Comparison of ENCODE assay signal across 9 mouse cellular contexts in genomic region chr15:91046506-91046905, GRCm38 (mm10). TPM values are rescaled to one million over a fixed set of nuclear protein-coding genes. Genes with fewer than 3 reads are reported as not detected.
DNase-seq lines count a peak whose midpoint lies in the region; ATAC-seq lines count a peak whose summit lies in the region.
"Had no signal": no experiment of that assay in that cellular context is flagged by ENCODE, and none has a peak within 500 bp of the region (broad histone marks: within the 10 kb centered on the region; RNA-seq: fewer than 3 reads in every experiment).

No protein-coding gene starts in this region.

- no peaks in the 10 kb centered on the region for H3K9me3 ChIP-seq in hindbrain, embryonic 14.5 days (ENCODE audit: control insufficient read depth, low read length)
- no peaks in the 10 kb centered on the region for H3K9me3 ChIP-seq in stomach, embryonic 16.5 days (replicated peaks; ENCODE audit: control insufficient read depth, low read length)

- H3K4me1 ChIP-seq in hindbrain, embryonic 14.5 days (replicated peaks; ENCODE audit: control insufficient read depth, insufficient read depth, low read length), result peaks cover 32% of the 10 kb centered on the region
- H3K4me1 ChIP-seq in stomach, embryonic 16.5 days (ENCODE audit: control insufficient read depth, insufficient read depth, low read length), result 0 out of 2 replicates have a peak, but pooled peaks cover 3% of the 10 kb centered on the region

- H3K27me3 ChIP-seq in hindbrain, embryonic 14.5 days (ENCODE audit: control insufficient read depth, insufficient read depth, low read length), result no peaks in the 10 kb centered on the region
- H3K27me3 ChIP-seq in stomach, embryonic 16.5 days (ENCODE audit: control insufficient read depth, insufficient read depth, low read length), result no peaks in the 10 kb centered on the region

- WGBS in hindbrain, embryonic 14.5 days, result 63% methylated on average over 8 of the region's 8 CpGs
- WGBS in stomach, embryonic 16.5 days, result 60% methylated on average over 8 of the region's 8 CpGs

- no peak for ATAC-seq in hindbrain, embryonic 14.5 days (ENCODE audit: low FRiP score)
- ATAC-seq in stomach, embryonic 16.5 days (ENCODE audit: insufficient read depth, low FRiP score), result peak; percentile 59; the same call in 1 of the 2 replicates
- no peak for ATAC-seq in frontal cortex, adult (ENCODE audit: low TSS enrichment)
- no peak for ATAC-seq in megakaryocyte progenitor cell, adult 5-6 weeks (replicated peaks; ENCODE audit: poor library complexity)

- no peak overlapping the region for H3K4me3 ChIP-seq in hindbrain, embryonic 14.5 days (replicated peaks; ENCODE audit: low read length)
- H3K4me3 ChIP-seq in stomach, embryonic 16.5 days (replicated peaks; ENCODE audit: low read length), result no peak overlapping the region

- intact Hi-C loops in left cerebral cortex, postnatal 4 days (cut with DNase I), result no loop called here

- H3K27ac ChIP-seq in hindbrain, embryonic 14.5 days, result no peak overlapping the region
- H3K27ac ChIP-seq in stomach, embryonic 16.5 days (ENCODE audit: low read length), result no peak overlapping the region
- H3K27ac ChIP-seq: macrophage had no signal

- H3K9ac ChIP-seq in hindbrain, embryonic 14.5 days, result no peak overlapping the region
- H3K9ac ChIP-seq in stomach, embryonic 16.5 days (ENCODE audit: low read length), result no peak overlapping the region

- no peaks in the 10 kb centered on the region for H3K36me3 ChIP-seq in hindbrain, embryonic 14.5 days (replicated peaks; ENCODE audit: control insufficient read depth, insufficient read depth)
- H3K36me3 ChIP-seq in stomach, embryonic 16.5 days (ENCODE audit: control insufficient read depth, insufficient read depth, low read length), result no peaks in the 10 kb centered on the region
- H3K36me3 ChIP-seq: G1E had no signal

- peak; percentile 39 for DNase-seq in left cerebral cortex, postnatal 4 days
- DNase-seq in left cerebral cortex, adult 9 months (ENCODE audit: low spot score in 2 of 2), result no peak
- DNase-seq in hindbrain, embryonic 14.5 days (ENCODE audit: low spot score), result no peak
- DNase-seq in lung, adult 18-20 months, result peak; percentile 54 to 65

- peak overlapping the region; percentile 56 for H3K4me2 ChIP-seq in hindbrain, embryonic 14.5 days (replicated peaks)
- no peak overlapping the region for H3K4me2 ChIP-seq in stomach, embryonic 16.5 days (ENCODE audit: low read depth, low read length)

RNA-seq across cellular contexts. Expression of gene Kif21a, which starts 3.2 kb away (rescaled TPM):
- total RNA-seq in left cerebral cortex, postnatal 4 days (2021), result 10 to 100 TPM; 69.9 to 70.0 TPM
- 50.6 and 50.8 TPM in 2 replicates for polyA plus RNA-seq in hindbrain, embryonic 14.5 days (2014; fragmentation: Nextera tagmentation; extraction: Ambion mirVana)
- 20.8 and 24.8 TPM in 2 replicates for polyA plus RNA-seq in stomach, embryonic 16.5 days (2015; fragmentation: Nextera tagmentation; extraction: Ambion mirVana)
- 0.10 and 0.17 TPM in 2 replicates for total RNA-seq in megakaryocyte progenitor cell, adult 5-6 weeks (2015)
- total RNA-seq in megakaryocyte progenitor cell, adult 5-6 weeks (2017), result 1.1 and 1.8 TPM in 2 replicates
- total RNA-seq: G1E had no signal
- polyA plus RNA-seq: G1E, macrophage had no signal

Comparison
In these comparisons a context has a peak if more than half of its experiments do, and no peak if none do; other contexts are left out.
1. DNase-seq: peak in left cerebral cortex, postnatal 4 days (single experiment) and lung, adult 18-20 months (2 of 2); none in left cerebral cortex, adult 9 months (0 of 2) and hindbrain, embryonic 14.5 days (single experiment).
2. RNA of gene Kif21a, which starts 3.2 kb away (total RNA-seq): 69.9 to 70.0 TPM in left cerebral cortex, postnatal 4 days; 0.10 to 1.8 TPM in megakaryocyte progenitor cell, adult 5-6 weeks; every median in the first group is over 10 times any median in the second.